Mouse (Mus musculus): ENCODE data around the gene Ebna1bp2. TPM values are rescaled to one million over a fixed set of nuclear protein-coding genes. Genes with fewer than 3 reads are reported as not detected.

Ebna1bp2 gene
- polyA plus RNA-seq (2015; fragmentation: Nextera tagmentation; extraction: Ambion mirVana) = 125 and 144 TPM in 2 replicates

DNA sequence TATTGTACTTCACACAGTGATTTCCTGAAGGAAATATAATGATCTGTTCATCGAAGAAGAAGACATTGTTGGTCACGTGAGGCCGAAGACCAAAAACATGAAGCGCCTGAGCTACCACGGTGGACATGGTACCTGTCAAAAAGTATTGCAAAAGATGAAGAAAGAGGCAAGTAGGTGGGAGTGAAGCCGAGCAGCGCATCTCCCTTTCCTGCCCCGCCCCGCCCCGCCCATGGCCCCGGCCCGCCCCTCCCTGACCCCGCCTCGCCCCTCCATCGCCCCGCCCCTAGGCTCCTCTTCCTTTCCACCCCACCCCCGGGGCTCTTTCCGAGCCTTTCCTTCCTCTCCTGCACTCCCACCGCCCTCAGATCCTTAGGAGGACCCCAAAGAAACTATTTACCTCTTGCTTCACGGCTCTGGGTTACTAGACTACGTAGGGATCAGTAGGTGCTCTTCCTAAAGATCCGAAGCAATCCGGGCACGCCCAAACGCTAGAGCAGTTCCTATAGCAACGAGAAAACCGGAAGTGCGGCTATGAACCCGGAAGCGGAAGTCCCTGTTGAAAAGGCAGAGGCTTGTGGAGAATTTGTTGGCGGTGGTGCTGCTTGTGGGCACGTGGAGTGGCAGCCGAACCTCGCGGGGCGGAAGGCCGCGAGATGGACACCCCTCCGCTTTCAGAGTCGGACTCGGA, at the start of gene Ebna1bp2, which contains the start of gene Cfap57:
TSS of gene Ebna1bp2 (plus strand) at position 521 of the 688 bp plus-strand sequence.
TSS of gene Cfap57 (minus strand) at position 499 of the 688 bp plus-strand sequence.
- peak within 1 kb of the TSS; percentile 84 for H3K4me3 ChIP-seq (replicated peaks)
- peak within 1 kb of the TSS; percentile 58; the same call in 1 of the 2 replicates for H3K27ac ChIP-seq
- under 1% methylated on average over 34 of the region's 41 CpGs for WGBS
- no peaks in the 10 kb centered on the region for H3K9me3 ChIP-seq
- ATAC-seq = peak; percentile 97
- peak within 1 kb of the TSS; percentile 74 for H3K9ac ChIP-seq
- H3K4me1 ChIP-seq (replicated peaks) = peaks cover 7% of the 10 kb centered on the region; the same call in 1 of the 2 replicates
- peaks cover 22% of the 10 kb centered on the region for H3K36me3 ChIP-seq
- peak within 1 kb of the TSS; percentile 85 for H3K4me2 ChIP-seq (replicated peaks)
- H3K27me3 ChIP-seq (replicated peaks) = no peaks in the 10 kb centered on the region

DNA sequence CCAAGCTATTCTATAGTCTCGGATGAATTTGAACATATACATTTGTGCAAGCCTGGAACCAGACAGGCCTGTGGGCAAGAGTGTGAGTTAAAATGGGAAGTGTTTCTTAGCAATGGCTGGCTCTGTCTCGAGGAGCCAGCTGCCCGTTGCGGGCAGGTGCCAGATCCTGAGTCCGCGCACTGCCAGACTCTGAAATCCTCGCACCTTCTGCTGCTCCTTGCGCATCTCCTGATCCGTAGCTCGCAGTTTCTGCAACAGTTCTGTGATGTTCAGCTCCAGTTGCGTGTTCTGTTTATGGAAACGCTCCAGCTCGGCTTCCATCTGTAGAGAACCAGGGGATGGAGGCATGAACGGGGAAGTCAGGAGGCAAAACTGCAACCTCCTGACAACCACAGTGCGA, 49.2 kb upstream of the Ebna1bp2 start:
- Histone ChIP-seq H3K9ac (no peak overlapping the region), H3K4me1 (replicated peaks) (0 out of 2 replicates have a peak, but pooled peaks cover 2% of the 10 kb centered on the region), H3K4me3 (replicated peaks) (no peak overlapping the region), H3K27ac (no peak overlapping the region), H3K27me3 (replicated peaks) (no peaks in the 10 kb centered on the region), H3K9me3 (no peaks in the 10 kb centered on the region), H3K36me3 (no peaks in the 10 kb centered on the region), H3K4me2 (replicated peaks) (no peak overlapping the region)
- ATAC-seq = no peak
- WGBS = 73% methylated on average over 15 of the region's 15 CpGs

DNA sequence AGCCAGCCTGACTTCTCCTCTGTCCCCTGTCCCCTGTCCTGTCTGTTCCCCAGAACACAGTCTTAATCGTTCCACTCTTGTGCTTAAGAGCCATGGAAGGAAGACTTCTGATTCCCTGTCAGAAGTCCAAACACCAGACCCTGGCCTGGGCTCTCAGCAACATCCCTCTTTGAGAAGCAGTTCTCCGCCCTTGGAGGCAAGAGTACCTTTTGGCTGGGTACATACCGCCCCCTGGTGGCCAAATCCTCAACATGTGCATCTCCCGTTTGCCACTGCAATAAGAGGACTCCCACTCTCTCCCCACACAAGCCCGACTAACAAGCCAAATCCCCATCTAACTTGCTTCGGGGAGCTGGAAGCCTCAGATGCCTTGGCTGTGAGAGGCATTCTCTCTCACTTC, 44.5 kb upstream of the Ebna1bp2 start:
- no peak overlapping the region for H3K4me3 ChIP-seq (replicated peaks)
- H3K4me1 ChIP-seq (replicated peaks) = 0 out of 2 replicates have a peak, but pooled peaks cover 2% of the 10 kb centered on the region
- H3K27ac ChIP-seq = no peak overlapping the region
- WGBS = 5% methylated on average over 6 of the region's 6 CpGs
- H3K36me3 ChIP-seq = no peaks in the 10 kb centered on the region
- ATAC-seq = peak; percentile 63; the same call in 1 of the 2 replicates
- H3K27me3 ChIP-seq (replicated peaks) = peaks cover 11% of the 10 kb centered on the region; the same call in 1 of the 2 replicates
- H3K9me3 ChIP-seq = no peaks in the 10 kb centered on the region
- H3K4me2 ChIP-seq (replicated peaks) = no peak overlapping the region
- no peak overlapping the region for H3K9ac ChIP-seq

DNA sequence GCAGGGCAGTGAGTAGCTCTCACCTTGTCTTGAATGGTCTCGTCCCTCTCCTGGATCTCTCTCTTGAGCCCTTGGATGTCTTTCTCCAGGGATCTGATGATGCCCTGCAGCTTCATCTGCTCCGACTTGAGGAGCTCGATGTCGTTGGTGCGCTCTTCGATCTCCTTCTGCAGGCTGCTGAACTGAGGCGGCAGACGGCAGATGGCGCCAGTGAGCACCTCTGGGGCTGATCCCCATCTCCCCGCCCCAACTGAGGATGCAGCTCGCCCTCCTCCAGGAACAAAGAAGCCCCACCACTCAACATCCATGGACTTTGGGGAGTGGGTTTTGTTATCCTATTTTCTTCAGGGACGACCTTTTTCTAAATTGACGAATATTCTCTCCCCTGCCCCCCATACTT, 41.3 kb upstream of the Ebna1bp2 start:
- H3K4me2 ChIP-seq (replicated peaks) = no peak overlapping the region
- no peak overlapping the region for H3K27ac ChIP-seq
- peaks cover 11% of the 10 kb centered on the region; the same call in 1 of the 2 replicates for H3K27me3 ChIP-seq (replicated peaks)
- H3K4me1 ChIP-seq (replicated peaks) = no peaks in the 10 kb centered on the region
- no peak overlapping the region for H3K4me3 ChIP-seq (replicated peaks)
- no peak for ATAC-seq
- no peak overlapping the region for H3K9ac ChIP-seq
- 51% methylated on average over 13 of the region's 13 CpGs for WGBS
- no peaks in the 10 kb centered on the region for H3K9me3 ChIP-seq
- no peaks in the 10 kb centered on the region for H3K36me3 ChIP-seq

DNA sequence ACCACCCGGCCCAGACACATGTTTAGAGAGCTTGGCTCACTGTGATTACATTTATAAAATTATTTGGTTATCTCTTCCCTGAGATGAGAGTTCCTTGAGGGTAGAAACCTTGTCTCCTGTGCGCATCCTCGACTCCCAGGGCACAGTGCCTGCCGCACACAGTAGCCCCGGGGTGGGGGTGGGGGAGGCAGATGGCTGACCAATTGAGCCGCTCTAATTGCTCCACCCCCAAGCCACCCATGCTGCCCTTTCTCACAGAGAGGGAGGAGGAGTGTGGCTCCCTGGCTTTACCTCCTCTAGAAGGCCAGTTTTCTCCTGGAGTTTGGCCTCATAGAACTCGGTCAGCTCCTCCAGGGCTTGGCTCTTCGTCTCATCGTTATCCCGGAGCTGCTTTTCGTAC, 39.1 kb upstream of the Ebna1bp2 start:
- Histone ChIP-seq H3K9ac (no peak overlapping the region), H3K4me3 (replicated peaks) (no peak overlapping the region), H3K4me1 (replicated peaks) (no peaks in the 10 kb centered on the region), H3K27ac (no peak overlapping the region), H3K36me3 (no peaks in the 10 kb centered on the region), H3K4me2 (replicated peaks) (no peak overlapping the region), H3K9me3 (no peaks in the 10 kb centered on the region), H3K27me3 (replicated peaks) (peaks cover 10% of the 10 kb centered on the region; the same call in 1 of the 2 replicates)
- no peak for ATAC-seq
- WGBS = 37% methylated on average over 11 of the region's 11 CpGs

DNA sequence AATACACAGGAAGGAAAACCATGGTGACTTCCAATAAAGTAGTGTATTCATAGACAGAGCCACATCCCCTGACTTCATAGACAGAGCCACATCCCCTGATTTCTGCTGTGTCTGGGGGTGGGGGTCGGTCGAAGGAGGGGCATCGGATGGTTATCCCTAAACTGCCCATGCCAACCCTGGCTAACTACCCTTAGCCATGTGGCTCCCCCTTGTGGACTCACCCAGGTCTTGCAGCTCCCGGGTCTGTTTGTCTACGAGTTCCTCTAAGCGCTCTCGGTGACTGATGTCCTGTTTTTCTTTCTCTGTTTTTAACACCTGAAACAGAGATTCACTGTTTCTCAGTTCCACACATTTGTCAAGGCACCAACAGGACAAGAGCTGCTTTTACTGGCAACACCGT, 38.0 kb upstream of the Ebna1bp2 start:
- H3K9me3 ChIP-seq = no peaks in the 10 kb centered on the region
- H3K4me1 ChIP-seq (replicated peaks) = no peaks in the 10 kb centered on the region
- no peak for ATAC-seq
- no peaks in the 10 kb centered on the region for H3K36me3 ChIP-seq
- no peak overlapping the region for H3K9ac ChIP-seq
- peaks cover 3% of the 10 kb centered on the region; the same call in 1 of the 2 replicates for H3K27me3 ChIP-seq (replicated peaks)
- H3K27ac ChIP-seq = no peak overlapping the region
- 92% methylated on average over 8 of the region's 8 CpGs for WGBS
- H3K4me2 ChIP-seq (replicated peaks) = no peak overlapping the region
- no peak overlapping the region for H3K4me3 ChIP-seq (replicated peaks)

DNA sequence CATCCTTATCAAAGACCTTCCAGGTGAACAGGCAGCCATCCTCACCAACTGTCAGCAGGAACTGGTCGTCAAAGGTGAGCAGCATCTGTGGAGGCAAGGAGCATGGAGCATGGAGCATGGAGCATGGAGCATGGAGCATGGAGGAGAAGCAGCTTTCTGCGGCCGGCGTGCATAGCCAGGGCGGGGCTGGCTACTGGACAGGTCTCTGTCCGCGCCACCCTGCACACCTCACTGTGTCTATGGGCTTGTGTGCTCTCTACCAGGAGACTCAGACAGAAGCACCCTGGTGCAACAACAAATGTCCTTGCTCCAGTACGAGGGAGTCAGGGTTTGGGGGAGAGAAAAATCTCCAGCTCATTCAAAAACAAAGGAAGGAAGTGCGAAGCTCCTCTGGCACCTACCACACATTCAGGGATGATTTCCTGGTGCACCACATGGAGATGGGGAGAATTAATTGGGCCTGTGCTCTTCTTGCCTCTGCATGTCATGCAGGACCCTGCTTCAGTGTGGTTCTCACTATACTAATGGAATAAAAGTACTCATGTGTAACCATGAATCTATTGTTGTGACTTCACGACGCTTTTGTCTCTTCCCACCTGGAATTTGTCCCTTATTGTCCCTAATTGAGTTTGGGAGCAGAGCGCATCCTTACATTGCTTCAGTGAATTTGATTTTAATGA, 31.4 kb upstream of the Ebna1bp2 start:
- H3K4me2 ChIP-seq (replicated peaks) = no peak overlapping the region
- no peak overlapping the region for H3K27ac ChIP-seq
- H3K9ac ChIP-seq = no peak overlapping the region
- H3K9me3 ChIP-seq = no peaks in the 10 kb centered on the region
- 71% methylated on average over 12 of the region's 12 CpGs for WGBS
- no peaks in the 10 kb centered on the region for H3K36me3 ChIP-seq
- no peak for ATAC-seq
- no peaks in the 10 kb centered on the region for H3K27me3 ChIP-seq (replicated peaks)
- no peak overlapping the region for H3K4me3 ChIP-seq (replicated peaks)
- no peaks in the 10 kb centered on the region for H3K4me1 ChIP-seq (replicated peaks)

DNA sequence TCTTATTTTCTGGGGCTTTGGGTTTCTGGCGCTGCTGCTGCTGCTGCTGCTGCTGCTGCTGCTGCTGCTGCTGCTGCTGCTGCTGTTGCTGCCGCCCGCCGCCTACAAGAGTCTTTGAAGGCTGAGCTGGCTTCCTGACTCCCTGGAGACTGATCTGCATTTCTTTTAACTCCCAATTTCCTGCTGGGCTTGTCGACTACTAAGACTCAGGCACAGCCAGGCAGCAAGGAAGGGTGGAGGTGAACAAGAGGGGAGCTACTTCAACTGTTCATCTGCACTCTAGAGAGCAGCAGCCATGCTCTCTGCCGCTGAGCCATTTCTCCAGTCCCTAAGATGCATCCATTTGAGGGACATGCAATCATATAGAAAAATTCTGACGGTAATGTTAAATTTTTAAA, 30.9 kb upstream of the Ebna1bp2 start:
- Histone ChIP-seq H3K4me1 (replicated peaks) (no peaks in the 10 kb centered on the region), H3K9ac (no peak overlapping the region), H3K9me3 (no peaks in the 10 kb centered on the region), H3K27me3 (replicated peaks) (no peaks in the 10 kb centered on the region), H3K4me3 (replicated peaks) (no peak overlapping the region), H3K27ac (no peak overlapping the region), H3K36me3 (no peaks in the 10 kb centered on the region), H3K4me2 (replicated peaks) (no peak overlapping the region)
- ATAC-seq = no peak
- WGBS = 16% methylated on average over 7 of the region's 7 CpGs

DNA sequence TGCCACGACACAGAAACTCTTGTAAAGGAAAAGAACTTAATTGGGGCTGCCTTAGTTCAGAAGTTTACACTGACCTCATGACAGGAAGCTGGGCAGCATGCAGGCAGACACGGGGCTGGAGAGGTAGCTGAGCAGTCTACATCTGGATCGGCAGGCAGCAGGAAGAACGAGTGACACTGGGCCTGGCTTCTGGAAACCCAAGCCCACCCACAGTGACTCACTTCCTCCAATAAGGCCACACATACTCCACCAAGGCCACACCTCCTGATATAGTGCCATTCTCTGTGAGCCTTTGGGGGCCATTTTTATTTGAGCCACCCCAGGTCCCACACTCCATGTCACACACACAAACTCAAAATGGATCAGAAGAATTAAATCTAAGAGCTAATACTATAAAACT, 16.5 kb upstream of the Ebna1bp2 start:
- Histone ChIP-seq H3K36me3 (no peaks in the 10 kb centered on the region), H3K4me2 (replicated peaks) (no peak overlapping the region), H3K27ac (no peak overlapping the region), H3K4me1 (replicated peaks) (no peaks in the 10 kb centered on the region), H3K9me3 (no peaks in the 10 kb centered on the region), H3K4me3 (replicated peaks) (no peak overlapping the region), H3K27me3 (replicated peaks) (no peaks in the 10 kb centered on the region), H3K9ac (no peak overlapping the region)
- 32% methylated on average over 4 of the region's 4 CpGs for WGBS
- ATAC-seq = no peak

GRCm38 (mm10) chr4:118609836-118610235, 10.8 kb upstream of the Ebna1bp2 start:
- Histone ChIP-seq H3K27me3 (replicated peaks) (no peaks in the 10 kb centered on the region; the same call in 1 of the 2 replicates), H3K9me3 (no peaks in the 10 kb centered on the region), H3K9ac (no peak overlapping the region), H3K27ac (no peak overlapping the region), H3K4me3 (replicated peaks) (no peak overlapping the region), H3K36me3 (no peaks in the 10 kb centered on the region), H3K4me2 (replicated peaks) (no peak overlapping the region), H3K4me1 (replicated peaks) (no peaks in the 10 kb centered on the region)
- 67% methylated on average over 3 of the region's 3 CpGs for WGBS
- no peak for ATAC-seq

DNA sequence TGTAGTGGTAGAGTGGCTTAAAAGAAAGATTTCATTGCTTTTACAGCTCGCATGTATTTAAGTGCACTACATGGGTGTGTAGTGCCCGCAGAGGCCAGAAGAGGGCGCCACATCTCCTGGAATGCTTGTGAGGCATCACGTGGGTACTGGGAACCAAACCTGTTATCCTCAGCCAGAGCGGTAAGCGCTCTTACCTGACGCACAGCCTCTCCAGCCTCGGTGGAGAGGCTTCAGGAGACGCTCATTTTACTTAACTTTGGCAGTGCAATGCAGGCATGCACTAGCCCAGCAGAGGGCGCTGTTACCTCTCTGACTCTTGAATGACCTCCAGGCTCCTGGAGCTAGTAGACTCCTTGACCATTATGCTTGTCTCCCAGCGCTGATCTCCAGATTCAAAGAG, 8.0 kb upstream of the Ebna1bp2 start:
- H3K36me3 ChIP-seq = no peaks in the 10 kb centered on the region
- WGBS = 26% methylated on average over 11 of the region's 11 CpGs
- no peak overlapping the region for H3K9ac ChIP-seq
- H3K27ac ChIP-seq = no peak overlapping the region
- ATAC-seq = no peak
- H3K27me3 ChIP-seq (replicated peaks) = no peaks in the 10 kb centered on the region; the same call in 1 of the 2 replicates
- H3K9me3 ChIP-seq = no peaks in the 10 kb centered on the region
- no peaks in the 10 kb centered on the region for H3K4me1 ChIP-seq (replicated peaks)
- no peak overlapping the region for H3K4me3 ChIP-seq (replicated peaks)
- H3K4me2 ChIP-seq (replicated peaks) = no peak overlapping the region

DNA sequence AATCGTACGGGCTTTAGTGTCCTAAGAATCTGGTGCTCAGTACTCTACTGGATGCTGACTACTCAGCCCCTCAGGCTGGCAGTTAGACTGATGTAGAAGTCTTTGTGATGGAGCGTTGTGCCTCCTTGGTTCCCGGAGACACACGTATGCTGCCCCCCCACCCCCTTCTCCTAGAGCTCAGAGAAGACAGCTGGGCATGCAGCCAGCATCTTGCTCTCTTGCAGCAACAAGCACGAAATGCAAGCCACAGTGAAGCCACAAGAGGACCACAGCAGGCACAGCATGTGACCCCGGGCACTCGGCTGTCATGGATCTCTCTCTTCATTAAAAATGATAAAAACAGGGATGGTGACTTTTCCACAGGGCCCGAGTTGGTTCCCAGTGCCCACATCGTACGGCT, 5.2 kb upstream of the Ebna1bp2 start:
- no peak overlapping the region for H3K27ac ChIP-seq
- no peaks in the 10 kb centered on the region for H3K9me3 ChIP-seq
- no peak overlapping the region for H3K4me3 ChIP-seq (replicated peaks)
- WGBS = 85% methylated on average over 11 of the region's 11 CpGs
- no peak for ATAC-seq
- H3K36me3 ChIP-seq = no peaks in the 10 kb centered on the region
- H3K9ac ChIP-seq = no peak overlapping the region
- H3K27me3 ChIP-seq (replicated peaks) = no peaks in the 10 kb centered on the region; the same call in 1 of the 2 replicates
- no peaks in the 10 kb centered on the region for H3K4me1 ChIP-seq (replicated peaks)
- no peak overlapping the region for H3K4me2 ChIP-seq (replicated peaks)
